Mouse (Mus musculus) limb, embryonic 15.5 days (tissue): ENCODE results near the gene Sox8. TPM values are rescaled to one million over a fixed set of nuclear protein-coding genes. Genes with fewer than 3 reads are reported as not detected.

Experiments used
- ATAC-seq: fragments of 200-750 bp; cut with Nextera tagmentation; 2 replicates; pipeline ENCODE4 v1.8.0; 2017; ENCODE audit warnings: low read depth, moderate TSS enrichment; ENCODE audit not compliant: insufficient number of reproducible peaks, low FRiP score, low TSS enrichment
- H3K27ac ChIP-seq: fragments of 300-500 bp; sonication (generic); 2 replicates; pipeline ENCODE4 v1.5.1; 2015; ENCODE audit warnings: moderate library complexity, mild to moderate bottlenecking, inconsistent platforms
- H3K27me3 ChIP-seq: fragments of 300-500 bp; sonication (generic); 2 replicates; pipeline ENCODE4 v1.6.1; 2015; ENCODE audit warnings: inconsistent platforms
- H3K36me3 ChIP-seq: fragments of 300-500 bp; sonication (generic); 2 replicates; pipeline ENCODE4 v1.6.1; 2015; ENCODE audit warnings: inconsistent platforms
- H3K4me1 ChIP-seq: fragments of 300-500 bp; sonication (generic); 2 replicates; pipeline ENCODE4 v1.6.1; 2015; ENCODE audit warnings: inconsistent platforms
- H3K4me2 ChIP-seq: fragments of 300-500 bp; sonication (generic); 2 replicates; pipeline ENCODE4 v1.6.1; 2015; ENCODE audit warnings: mild to moderate bottlenecking, inconsistent platforms
- H3K4me3 ChIP-seq: fragments of 300-500 bp; sonication (generic); 2 replicates; pipeline ENCODE4 v1.5.1; 2015; ENCODE audit warnings: mild to moderate bottlenecking, inconsistent platforms
- H3K9ac ChIP-seq: fragments of 300-500 bp; sonication (generic); 2 replicates; pipeline ENCODE4 v1.6.1; 2015; ENCODE audit warnings: inconsistent platforms
- H3K9me3 ChIP-seq: fragments of 300-500 bp; sonication (generic); 2 replicates; pipeline ENCODE4 v1.6.1; 2016; ENCODE audit warnings: inconsistent platforms
- WGBS: fragments of 180-500 bp; shearing (Covaris S2); methylation state at CpG from one replicate; pipeline ENCODE4 v1.1.7; 2015; 5-methylcytosine and 5-hydroxymethylcytosine counted together
- polyA plus RNA-seq: library from polyadenylated mRNA; unstranded; fragments of >200 nt; fragmentation: Nextera tagmentation; extraction: Ambion mirVana; gene quantifications from 2 replicates; pipeline ENCODE4 v1.2.1, GENCODE M21; 2015

Sox8 gene
- polyA plus RNA-seq, 1 experiment from 2014 or later, result 10.9 TPM

- Histone ChIP-seq H3K27me3 (0 out of 2 replicates have a peak, but pooled peaks cover 8% of the 10 kb centered on the region), H3K9ac (no peak overlapping the region), H3K36me3 (no peaks in the 10 kb centered on the region), H3K9me3 (no peaks in the 10 kb centered on the region), H3K4me2 (no peak overlapping the region), H3K4me1 (peaks cover 24% of the 10 kb centered on the region), H3K27ac (no peak overlapping the region), H3K4me3 (no peak overlapping the region)
- WGBS, result 45% methylated on average over 2 of the region's 2 CpGs
- ATAC-seq, result no peak
Measured at GRCm38 (mm10) chr17:25577702-25578101, 7.2 kb upstream of the Sox8 start.

DNA sequence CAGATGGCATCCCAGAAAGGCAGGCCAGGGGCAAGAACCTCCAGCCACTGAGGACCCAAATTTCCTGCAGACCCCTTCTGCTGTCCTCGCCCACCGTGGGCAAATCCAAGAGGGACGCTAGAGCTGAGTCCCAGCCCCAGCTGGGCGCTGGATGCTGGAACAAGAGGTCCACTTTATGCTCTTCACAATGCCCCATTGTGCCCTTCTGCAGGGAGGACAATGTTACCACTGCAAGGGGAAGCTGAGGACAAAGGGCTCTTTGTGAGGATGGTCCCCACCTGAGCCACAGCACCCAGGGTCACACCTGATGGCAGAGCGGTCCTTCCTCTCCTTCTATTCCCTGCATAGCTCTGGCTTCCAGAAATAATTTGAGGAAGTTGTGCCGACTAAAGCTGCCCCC, 6.8 kb upstream of the Sox8 start:
- Histone ChIP-seq H3K36me3 (no peaks in the 10 kb centered on the region), H3K27ac (no peak overlapping the region), H3K9me3 (no peaks in the 10 kb centered on the region), H3K9ac (no peak overlapping the region), H3K4me3 (no peak overlapping the region), H3K4me1 (peaks cover 24% of the 10 kb centered on the region), H3K27me3 (peaks cover 12% of the 10 kb centered on the region; the same call in 1 of the 2 replicates), H3K4me2 (no peak overlapping the region)
- no peak for ATAC-seq
- 58% methylated on average over 6 of the region's 6 CpGs for WGBS

DNA sequence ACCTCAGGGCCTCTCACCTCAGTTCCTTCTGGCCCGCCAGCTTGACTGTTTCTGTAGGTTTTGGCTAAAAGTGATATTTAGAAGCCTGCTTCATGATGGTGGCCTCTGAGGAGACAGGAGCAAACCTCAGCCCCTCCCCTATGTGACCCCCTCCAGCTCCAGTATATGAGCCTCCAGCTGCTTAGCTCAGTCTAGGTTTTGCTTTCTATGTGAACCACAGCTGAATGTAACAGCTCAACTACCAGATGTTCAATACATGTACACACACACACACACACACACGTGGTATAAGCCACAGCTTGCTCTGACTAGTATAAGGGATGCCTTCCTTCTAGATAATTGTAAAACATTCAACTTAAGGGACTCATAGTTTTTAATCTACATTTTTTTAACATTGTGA, 5.5 kb upstream of the Sox8 start:
- 61% methylated on average over 2 of the region's 2 CpGs for WGBS
- Histone ChIP-seq H3K27me3 (peaks cover 22% of the 10 kb centered on the region), H3K4me3 (no peak overlapping the region), H3K4me1 (peaks cover 30% of the 10 kb centered on the region), H3K9me3 (no peaks in the 10 kb centered on the region), H3K9ac (no peak overlapping the region), H3K27ac (no peak overlapping the region), H3K4me2 (no peak overlapping the region), H3K36me3 (no peaks in the 10 kb centered on the region)
- ATAC-seq, result no peak

DNA sequence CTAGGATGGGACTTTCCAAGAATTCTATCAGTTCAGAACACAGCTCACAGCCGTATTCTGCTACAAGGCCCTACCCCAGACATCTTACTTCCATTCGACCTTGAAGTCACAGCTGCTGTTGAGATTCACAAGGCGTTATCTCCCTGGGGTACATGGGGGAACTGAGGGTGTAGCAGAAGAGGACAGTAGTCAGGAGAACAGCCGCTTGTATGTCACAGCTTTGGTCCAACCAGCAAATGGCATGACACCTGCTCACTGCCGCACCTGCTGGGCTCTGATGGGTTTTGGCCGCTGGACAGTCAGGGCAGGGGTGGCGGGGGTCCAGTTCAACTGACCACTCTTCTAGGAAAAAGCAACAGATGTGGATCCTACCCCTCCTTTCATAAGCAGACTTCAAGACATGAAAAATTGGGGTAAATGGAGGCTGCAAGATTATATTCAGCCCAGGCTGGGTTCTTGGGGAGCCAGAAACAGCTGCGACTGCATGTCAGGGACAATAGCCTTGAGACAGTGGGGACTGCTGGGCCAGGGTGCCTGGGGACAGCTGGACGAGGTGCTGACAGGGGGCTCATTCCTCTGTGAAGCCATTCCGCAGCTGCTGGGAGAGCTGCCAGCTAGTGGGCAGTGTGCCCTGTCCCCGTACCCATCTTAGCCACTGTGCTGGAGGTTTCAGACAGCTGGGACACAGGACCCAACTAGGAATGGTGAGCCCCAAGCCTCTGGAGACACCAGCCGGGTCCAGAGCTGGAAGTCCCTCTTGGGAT, 4.9 kb upstream of the Sox8 start:
- no peak overlapping the region; the same call in 1 of the 2 replicates for H3K27ac ChIP-seq
- no peaks in the 10 kb centered on the region for H3K9me3 ChIP-seq
- H3K4me2 ChIP-seq, result no peak overlapping the region
- no peak overlapping the region for H3K4me3 ChIP-seq
- no peaks in the 10 kb centered on the region for H3K36me3 ChIP-seq
- H3K27me3 ChIP-seq, result peaks cover 26% of the 10 kb centered on the region
- H3K4me1 ChIP-seq, result peaks cover 35% of the 10 kb centered on the region
- no peak for ATAC-seq
- H3K9ac ChIP-seq, result no peak overlapping the region
- WGBS, result 58% methylated on average over 12 of the region's 12 CpGs

GRCm38 (mm10) chr17:25571453-25571820, 951 bp upstream of the Sox8 start:
- 0 out of 2 replicates have a peak overlapping the region, but pooled peaks have one; percentile 1 for H3K27ac ChIP-seq
- peak overlapping the region; percentile 94 for H3K4me2 ChIP-seq
- peaks cover 55% of the 10 kb centered on the region for H3K4me1 ChIP-seq
- 8% methylated on average over 8 of the region's 8 CpGs for WGBS
- peaks cover 50% of the 10 kb centered on the region for H3K27me3 ChIP-seq
- H3K4me3 ChIP-seq, result peak overlapping the region; percentile 53
- peaks cover 8% of the 10 kb centered on the region; the same call in 1 of the 2 replicates for H3K36me3 ChIP-seq
- ATAC-seq, result no peak
- H3K9ac ChIP-seq, result peak overlapping the region; percentile 7
- H3K9me3 ChIP-seq, result no peaks in the 10 kb centered on the region

GRCm38 (mm10) chr17:25569833-25570647, 446 bp downstream of the Sox8 start:
- 3% methylated on average over 54 of the region's 54 CpGs for WGBS
- Histone ChIP-seq H3K27me3 (peaks cover 50% of the 10 kb centered on the region), H3K4me2 (peak overlapping the region; percentile 94), H3K9me3 (no peaks in the 10 kb centered on the region), H3K36me3 (peaks cover 8% of the 10 kb centered on the region; the same call in 1 of the 2 replicates), H3K27ac (peak overlapping the region; percentile 67; the same call in 1 of the 2 replicates), H3K4me3 (peak overlapping the region; percentile 53), H3K4me1 (peaks cover 52% of the 10 kb centered on the region), H3K9ac (peak overlapping the region; percentile 41)
- no peak for ATAC-seq

- H3K4me2 ChIP-seq, result peak overlapping the region; percentile 94
- 60% methylated on average over 11 of the region's 11 CpGs for WGBS
- peaks cover 58% of the 10 kb centered on the region for H3K4me1 ChIP-seq
- peak overlapping the region; percentile 53 for H3K4me3 ChIP-seq
- H3K9ac ChIP-seq, result no peak overlapping the region
- ATAC-seq, result no peak
- peak overlapping the region; percentile 67 for H3K27ac ChIP-seq
- H3K36me3 ChIP-seq, result peaks cover 8% of the 10 kb centered on the region; the same call in 1 of the 2 replicates
- peaks cover 50% of the 10 kb centered on the region for H3K27me3 ChIP-seq
- H3K9me3 ChIP-seq, result no peaks in the 10 kb centered on the region
Measured at GRCm38 (mm10) chr17:25568880-25569279, 1.6 kb downstream of the Sox8 start.

- Histone ChIP-seq H3K27ac (peak overlapping the region; percentile 67), H3K4me1 (peaks cover 58% of the 10 kb centered on the region), H3K36me3 (peaks cover 8% of the 10 kb centered on the region; the same call in 1 of the 2 replicates), H3K27me3 (peaks cover 46% of the 10 kb centered on the region), H3K4me2 (peak overlapping the region; percentile 94), H3K4me3 (peak overlapping the region; percentile 53), H3K9me3 (no peaks in the 10 kb centered on the region), H3K9ac (no peak overlapping the region; the same call in 1 of the 2 replicates)
- peak; percentile 67 for ATAC-seq
- WGBS, result 26% methylated on average over 10 of the region's 10 CpGs
Measured at GRCm38 (mm10) chr17:25568206-25568605, 2.3 kb downstream of the Sox8 start.

DNA sequence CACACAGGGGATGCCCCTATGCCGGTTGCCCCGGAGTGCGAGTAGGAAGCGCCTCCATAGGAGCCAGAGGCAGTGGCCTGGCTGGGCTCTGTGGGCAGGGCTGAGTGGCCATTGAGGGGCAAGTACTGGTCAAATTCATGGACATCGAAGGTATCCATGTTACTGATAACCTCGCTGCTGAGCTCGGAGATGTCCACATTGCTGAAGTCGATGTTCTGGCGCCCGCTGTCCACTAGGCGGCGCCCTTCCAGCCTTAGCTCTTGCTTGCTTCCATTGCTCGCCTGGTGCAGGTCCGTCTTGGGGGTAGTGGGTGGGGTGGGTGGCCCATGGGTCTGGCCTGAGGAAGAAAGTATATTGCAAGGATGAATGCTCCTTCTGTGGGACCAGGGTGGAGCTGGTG, 2.7 kb downstream of the Sox8 start:
- Histone ChIP-seq H3K4me2 (peak overlapping the region; percentile 33), H3K27me3 (peaks cover 43% of the 10 kb centered on the region), H3K36me3 (peaks cover 8% of the 10 kb centered on the region; the same call in 1 of the 2 replicates), H3K4me3 (peak overlapping the region; percentile 53), H3K27ac (peak overlapping the region; percentile 67), H3K9me3 (no peaks in the 10 kb centered on the region), H3K9ac (peak overlapping the region; percentile 10; the same call in 1 of the 2 replicates), H3K4me1 (peaks cover 58% of the 10 kb centered on the region)
- ATAC-seq, result peak; percentile 49
- WGBS, result 23% methylated on average over 14 of the region's 14 CpGs

GRCm38 (mm10) chr17:25567261-25567660, 3.2 kb downstream of the Sox8 start:
- H3K4me1 ChIP-seq, result peaks cover 58% of the 10 kb centered on the region
- H3K27ac ChIP-seq, result peak overlapping the region; percentile 67
- H3K9me3 ChIP-seq, result no peaks in the 10 kb centered on the region
- H3K4me2 ChIP-seq, result peak overlapping the region; percentile 33
- no peak overlapping the region for H3K9ac ChIP-seq
- H3K4me3 ChIP-seq, result peak overlapping the region; percentile 53; the same call in 1 of the 2 replicates
- ATAC-seq, result no peak
- H3K36me3 ChIP-seq, result peaks cover 8% of the 10 kb centered on the region; the same call in 1 of the 2 replicates
- WGBS, result 77% methylated on average over 13 of the region's 13 CpGs
- H3K27me3 ChIP-seq, result peaks cover 38% of the 10 kb centered on the region

- Histone ChIP-seq H3K36me3 (peaks cover 8% of the 10 kb centered on the region; the same call in 1 of the 2 replicates), H3K9ac (no peak overlapping the region), H3K4me3 (peak overlapping the region; percentile 8; the same call in 1 of the 2 replicates), H3K27ac (peak overlapping the region; percentile 47; the same call in 1 of the 2 replicates), H3K4me1 (peaks cover 52% of the 10 kb centered on the region), H3K27me3 (peaks cover 29% of the 10 kb centered on the region), H3K4me2 (0 out of 2 replicates have a peak overlapping the region, but pooled peaks have one; percentile 20), H3K9me3 (no peaks in the 10 kb centered on the region)
- ATAC-seq, result no peak
- WGBS, result 68% methylated on average over 17 of the region's 17 CpGs
Measured at GRCm38 (mm10) chr17:25565860-25566600, 4.5 kb downstream of the Sox8 start.
